Mouse (Mus musculus): ENCODE data around the gene Nup107. TPM values are rescaled to one million over a fixed set of nuclear protein-coding genes. Genes with fewer than 3 reads are reported as not detected.
"Not testable (repeated sequence)": the region's sequence is repeated elsewhere in the genome, so short reads cannot be mapped to it uniquely, and the experiment has no call there.

Gene Nup107
- total RNA-seq, 1 experiment from 2014 or later: 126 TPM

GRCm38 (mm10) chr10:117740171-117740570, 52.3 kb downstream of the Nup107 start:
- ATAC-seq (replicated peaks; ENCODE audit: low read depth, poor library complexity, severe bottlenecking): no peak

- no peak for ATAC-seq (replicated peaks; ENCODE audit: low read depth, poor library complexity, severe bottlenecking)
Measured at GRCm38 (mm10) chr10:117739648-117739948, 52.9 kb downstream of the Nup107 start.

GRCm38 (mm10) chr10:117738928-117739647, 53.4 kb downstream of the Nup107 start:
- no peak for ATAC-seq (replicated peaks; ENCODE audit: low read depth, poor library complexity, severe bottlenecking)

GRCm38 (mm10) chr10:117738140-117738921, 54.2 kb downstream of the Nup107 start:
- peak; percentile 22; the same call in 1 of the 2 replicates for ATAC-seq (replicated peaks; ENCODE audit: low read depth, poor library complexity, severe bottlenecking)

GRCm38 (mm10) chr10:117737498-117737897, 55.0 kb downstream of the Nup107 start:
- ATAC-seq (replicated peaks; ENCODE audit: low read depth, poor library complexity, severe bottlenecking): not testable (repeated sequence)

GRCm38 (mm10) chr10:117737075-117737474, 55.4 kb downstream of the Nup107 start:
- ATAC-seq (replicated peaks; ENCODE audit: low read depth, poor library complexity, severe bottlenecking): no peak

GRCm38 (mm10) chr10:117736573-117736972, 55.9 kb downstream of the Nup107 start:
- ATAC-seq (replicated peaks; ENCODE audit: low read depth, poor library complexity, severe bottlenecking): no peak

- ATAC-seq (replicated peaks; ENCODE audit: low read depth, poor library complexity, severe bottlenecking): not testable (repeated sequence)
Measured at GRCm38 (mm10) chr10:117735396-117735795, 57.1 kb downstream of the Nup107 start.

- ATAC-seq (replicated peaks; ENCODE audit: low read depth, poor library complexity, severe bottlenecking): not testable (repeated sequence)
Measured at GRCm38 (mm10) chr10:117734104-117734852, 58.2 kb downstream of the Nup107 start.

- not testable (repeated sequence) for ATAC-seq (replicated peaks; ENCODE audit: low read depth, poor library complexity, severe bottlenecking)
Measured at GRCm38 (mm10) chr10:117733626-117734025, 58.9 kb downstream of the Nup107 start.

GRCm38 (mm10) chr10:117732962-117733592, 59.4 kb downstream of the Nup107 start:
- ATAC-seq (replicated peaks; ENCODE audit: low read depth, poor library complexity, severe bottlenecking): no peak

- peak; percentile 73 for ATAC-seq (replicated peaks; ENCODE audit: low read depth, poor library complexity, severe bottlenecking)
Measured at GRCm38 (mm10) chr10:117732184-117732583, 60.3 kb downstream of the Nup107 start.

GRCm38 (mm10) chr10:117731244-117732101, 61.0 kb downstream of the Nup107 start:
- ATAC-seq (replicated peaks; ENCODE audit: low read depth, poor library complexity, severe bottlenecking): peak; percentile 85

GRCm38 (mm10) chr10:117730637-117731203, 61.8 kb downstream of the Nup107 start:
- no peak for ATAC-seq (replicated peaks; ENCODE audit: low read depth, poor library complexity, severe bottlenecking)

- ATAC-seq (replicated peaks; ENCODE audit: low read depth, poor library complexity, severe bottlenecking): no peak
Measured at GRCm38 (mm10) chr10:117730140-117730539, 62.4 kb downstream of the Nup107 start.

GRCm38 (mm10) chr10:117729139-117729814, 63.2 kb downstream of the Nup107 start:
- ATAC-seq (replicated peaks; ENCODE audit: low read depth, poor library complexity, severe bottlenecking): no peak

GRCm38 (mm10) chr10:117728574-117728973, 63.9 kb downstream of the Nup107 start:
- ATAC-seq (replicated peaks; ENCODE audit: low read depth, poor library complexity, severe bottlenecking): no peak

GRCm38 (mm10) chr10:117727518-117728110, 64.9 kb downstream of the Nup107 start:
- ATAC-seq (replicated peaks; ENCODE audit: low read depth, poor library complexity, severe bottlenecking): no peak
